Mouse (Mus musculus) small intestine, adult 2 months (tissue): ENCODE data around the gene Arxes2.
"Not testable (repeated sequence)": the region's sequence is repeated elsewhere in the genome, so short reads cannot be mapped to it uniquely, and the experiment has no call there.

Source experiments
- CTCF ChIP-seq: fragments of 200-500 bp; IDR thresholded peaks from 2 replicates; pipeline ENCODE4 v1.5.1; 2012; ENCODE audit warnings: low read depth, mild to moderate bottlenecking, control low read depth, inconsistent platforms, low read length, moderate library complexity, mixed read lengths; ENCODE audit not compliant: insufficient replicate concordance, insufficient read length; ENCODE audit errors: extremely low read depth
- POLR2A ChIP-seq: fragments of 200-500 bp; IDR thresholded peaks from 2 replicates; pipeline ENCODE4 v1.6.1; 2012; ENCODE audit warnings: low read depth, mild to moderate bottlenecking, control low read depth, inconsistent platforms, low read length, moderate library complexity

GRCm38 (mm10) chrX:135993192-135993594, 431 bp upstream of the Arxes2 start:
- not testable (repeated sequence) for TF ChIP-seq CTCF, POLR2A
